Mouse (Mus musculus): ENCODE measurements around the gene Hyal2. TPM values are rescaled to one million over a fixed set of nuclear protein-coding genes. Genes with fewer than 3 reads are reported as not detected.

The Hyal2 gene
- polyA plus RNA-seq, 1 experiment: 34.2 TPM

- Histone ChIP-seq H3K4me3 (peak overlapping the region; percentile 76), H3K36me3 (ENCODE audit: control insufficient read depth, insufficient read depth) (peaks cover 10% of the 10 kb centered on the region), H3K4me2 (ENCODE audit: low read depth) (peak overlapping the region; percentile 97), H3K27me3 (ENCODE audit: control insufficient read depth, insufficient read depth, insufficient read length) (no peaks in the 10 kb centered on the region), H3ac (ENCODE audit: control insufficient read depth, insufficient read length) (peak overlapping the region; percentile 24), H3K79me2 (ENCODE audit: control insufficient read depth, insufficient read depth) (peaks cover 9% of the 10 kb centered on the region)
- TF ChIP-seq TCF12 (IDR thresholded peaks at IDR 0.05; ENCODE audit: insufficient read depth, poor library complexity, severe bottlenecking) (no peak), E2F4 (IDR thresholded peaks at IDR 0.05; ENCODE audit: insufficient read depth) (no peak), USF1 (IDR thresholded peaks at IDR 0.05; ENCODE audit: low read depth) (no peak), CEBPB (IDR thresholded peaks at IDR 0.05; ENCODE audit: insufficient read depth, poor library complexity, severe bottlenecking) (no peak), SRF (IDR thresholded peaks at IDR 0.05; ENCODE audit: control insufficient read depth, insufficient read length, low read depth) (no peak), TCF3 (IDR thresholded peaks at IDR 0.05; ENCODE audit: insufficient read length, low read depth) (no peak), REST (IDR thresholded peaks at IDR 0.05; ENCODE audit: insufficient read depth, insufficient read length) (no peak), POLR2AphosphoS2 (IDR thresholded peaks at IDR 0.05; ENCODE audit: insufficient read length, low read depth) (no peak), MYOD1 (IDR thresholded peaks at IDR 0.05; ENCODE audit: control insufficient read depth in 1 of 3, insufficient read length in 2 of 3, low read depth in 2 of 3) (no peak), POLR2A (IDR thresholded peaks at IDR 0.05; ENCODE audit: insufficient read length, low read depth) (no peak)
Observed at GRCm38 (mm10) chr9:107542352-107542686, 25.4 kb upstream of the Hyal2 start.

- H3K4me2 ChIP-seq (ENCODE audit: low read depth): peak overlapping the region; percentile 97
- peak overlapping the region; percentile 76 for H3K4me3 ChIP-seq
- H3K36me3 ChIP-seq (ENCODE audit: control insufficient read depth, insufficient read depth): peaks cover 10% of the 10 kb centered on the region
- TF ChIP-seq CEBPB (IDR thresholded peaks at IDR 0.05; ENCODE audit: insufficient read depth, poor library complexity, severe bottlenecking) (no peak), TCF12 (IDR thresholded peaks at IDR 0.05; ENCODE audit: insufficient read depth, poor library complexity, severe bottlenecking) (no peak), SRF (IDR thresholded peaks at IDR 0.05; ENCODE audit: control insufficient read depth, insufficient read length, low read depth) (no peak), POLR2AphosphoS2 (IDR thresholded peaks at IDR 0.05; ENCODE audit: insufficient read length, low read depth) (no peak), USF1 (IDR thresholded peaks at IDR 0.05; ENCODE audit: low read depth) (no peak), REST (IDR thresholded peaks at IDR 0.05; ENCODE audit: insufficient read depth, insufficient read length) (no peak), MAX (IDR thresholded peaks at IDR 0.05; ENCODE audit: low read depth) (no peak), MYOD1 (IDR thresholded peaks at IDR 0.05; ENCODE audit: control insufficient read depth in 1 of 3, insufficient read length in 2 of 3, low read depth in 2 of 3) (no peak), E2F4 (IDR thresholded peaks at IDR 0.05; ENCODE audit: insufficient read depth) (no peak), MYOG (IDR thresholded peaks at IDR 0.05; ENCODE audit: control insufficient read depth in 1 of 3, insufficient read depth in 1 of 3, insufficient read length in 2 of 3, low read depth in 2 of 3) (no peak), POLR2A (IDR thresholded peaks at IDR 0.05; ENCODE audit: insufficient read length, low read depth) (no peak), TCF3 (IDR thresholded peaks at IDR 0.05; ENCODE audit: insufficient read length, low read depth) (no peak)
- H3ac ChIP-seq (ENCODE audit: control insufficient read depth, insufficient read length): no peak overlapping the region
- no peaks in the 10 kb centered on the region for H3K27me3 ChIP-seq (ENCODE audit: control insufficient read depth, insufficient read depth, insufficient read length)
- peaks cover 5% of the 10 kb centered on the region for H3K79me2 ChIP-seq (ENCODE audit: control insufficient read depth, insufficient read depth)
Observed at GRCm38 (mm10) chr9:107542721-107543120, 25.0 kb upstream of the Hyal2 start.

DNA sequence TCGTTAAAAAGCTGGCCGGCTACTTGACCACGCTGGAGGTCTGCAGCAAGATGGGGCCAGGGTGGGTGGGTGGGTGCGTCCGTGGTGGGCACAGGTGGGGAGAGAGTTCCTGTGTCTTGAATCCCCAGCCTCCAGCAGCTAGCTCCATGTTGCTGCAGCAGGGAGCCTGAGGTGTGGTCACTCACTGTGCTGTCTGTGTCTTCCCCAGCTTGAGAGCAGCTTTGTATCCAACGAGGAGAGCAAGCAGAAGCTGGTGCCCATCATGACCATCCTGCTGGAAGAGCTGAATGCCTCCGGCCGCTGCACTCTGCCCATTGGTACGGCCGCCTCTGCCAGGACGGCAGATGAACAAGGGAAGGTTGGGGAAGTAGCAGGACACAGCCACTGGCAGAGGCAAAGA is 24.4 kb upstream of the Hyal2 start:
- peak overlapping the region; percentile 76 for H3K4me3 ChIP-seq
- peaks cover 10% of the 10 kb centered on the region for H3K36me3 ChIP-seq (ENCODE audit: control insufficient read depth, insufficient read depth)
- no peaks in the 10 kb centered on the region for H3K79me2 ChIP-seq (ENCODE audit: control insufficient read depth, insufficient read depth)
- no peak overlapping the region for H3ac ChIP-seq (ENCODE audit: control insufficient read depth, insufficient read length)
- no peaks in the 10 kb centered on the region for H3K27me3 ChIP-seq (ENCODE audit: control insufficient read depth, insufficient read depth, insufficient read length)
- TF ChIP-seq MYOG (IDR thresholded peaks at IDR 0.05; ENCODE audit: control insufficient read depth in 1 of 3, insufficient read depth in 1 of 3, insufficient read length in 2 of 3, low read depth in 2 of 3) (no peak), TCF12 (IDR thresholded peaks at IDR 0.05; ENCODE audit: insufficient read depth, poor library complexity, severe bottlenecking) (no peak)
- no peak overlapping the region for H3K4me2 ChIP-seq (ENCODE audit: low read depth)

- Histone ChIP-seq H3K79me2 (ENCODE audit: control insufficient read depth, insufficient read depth) (no peaks in the 10 kb centered on the region), H3ac (ENCODE audit: control insufficient read depth, insufficient read length) (no peak overlapping the region), H3K4me2 (ENCODE audit: low read depth) (no peak overlapping the region), H3K36me3 (ENCODE audit: control insufficient read depth, insufficient read depth) (peaks cover under 1% of the 10 kb centered on the region), H3K27me3 (ENCODE audit: control insufficient read depth, insufficient read depth, insufficient read length) (no peaks in the 10 kb centered on the region), H3K4me3 (no peak overlapping the region)
- TF ChIP-seq TCF3 (IDR thresholded peaks at IDR 0.05; ENCODE audit: insufficient read length, low read depth): no peak
Observed at GRCm38 (mm10) chr9:107544196-107544700, 23.5 kb upstream of the Hyal2 start.

- Histone ChIP-seq H3K4me2 (ENCODE audit: low read depth) (no peak overlapping the region), H3K27me3 (ENCODE audit: control insufficient read depth, insufficient read depth, insufficient read length) (no peaks in the 10 kb centered on the region), H3K4me3 (no peak overlapping the region), H3K79me2 (ENCODE audit: control insufficient read depth, insufficient read depth) (no peaks in the 10 kb centered on the region), H3ac (ENCODE audit: control insufficient read depth, insufficient read length) (no peak overlapping the region), H3K36me3 (ENCODE audit: control insufficient read depth, insufficient read depth) (no peaks in the 10 kb centered on the region)
- no peak for TF ChIP-seq E2F4 (IDR thresholded peaks at IDR 0.05; ENCODE audit: insufficient read depth)
- TF ChIP-seq TCF3 (IDR thresholded peaks at IDR 0.05; ENCODE audit: insufficient read length, low read depth): no peak
- TF ChIP-seq REST (IDR thresholded peaks at IDR 0.05; ENCODE audit: insufficient read depth, insufficient read length): no peak
- TF ChIP-seq SRF (IDR thresholded peaks at IDR 0.05; ENCODE audit: control insufficient read depth, insufficient read length, low read depth): no peak
- TF ChIP-seq TCF12 (IDR thresholded peaks at IDR 0.05; ENCODE audit: insufficient read depth, poor library complexity, severe bottlenecking): no peak
Observed at GRCm38 (mm10) chr9:107544729-107545128, 23.0 kb upstream of the Hyal2 start.

All from myocyte (in vitro differentiated cells).